Mouse (Mus musculus) lung, adult 2 months (tissue): ENCODE data around the gene Rnf168. TPM values are rescaled to one million over a fixed set of nuclear protein-coding genes. Genes with fewer than 3 reads are reported as not detected.
"Not testable (repeated sequence)": the region's sequence is repeated elsewhere in the genome, so short reads cannot be mapped to it uniquely, and the experiment has no call there.

ENCODE experiments used
- DNase-seq: peaks from one replicate; pipeline ENCODE4 v3.0.0; 2022
- H3K4me1 ChIP-seq: fragments of 200-500 bp; 2 replicates; pipeline ENCODE4 v1.6.1; 2011; ENCODE audit warnings: low read length; ENCODE audit not compliant: control insufficient read depth, insufficient read depth
- H3K4me3 ChIP-seq: fragments of 200-500 bp; replicated peaks from 2 replicates; pipeline ENCODE3; 2011; ENCODE audit warnings: low read depth, mild to moderate bottlenecking, control low read depth, low read length; ENCODE audit errors: extremely low read depth
- CTCF ChIP-seq: fragments of 200-500 bp; IDR thresholded peaks from 2 replicates; pipeline ENCODE4 v1.5.1; 2011; ENCODE audit warnings: mild to moderate bottlenecking, low read length, control low read depth; ENCODE audit not compliant: insufficient read depth
- POLR2A ChIP-seq: fragments of 200-500 bp; IDR thresholded peaks from 2 replicates; pipeline ENCODE4 v1.6.1; 2011; ENCODE audit warnings: low read depth, mild to moderate bottlenecking, control low read depth, low read length, borderline replicate concordance; ENCODE audit errors: extremely low read depth
- WGBS: fragments of 180-500 bp; shearing (Covaris S2); methylation state at CpG from one replicate; pipeline ENCODE4 v1.1.7; 2018; 5-methylcytosine and 5-hydroxymethylcytosine counted together
- polyA plus RNA-seq: library from polyadenylated mRNA; depleted of rRNA; stranded (reverse); fragments of >200 nt; gene quantifications from 2 replicates; pipeline ENCODE4 v1.2.3, GENCODE M21; 2012; rRNA removed

The Rnf168 gene
- 8.2 and 12.0 TPM in 2 replicates for polyA plus RNA-seq

- peak; percentile 93 for DNase-seq
- peaks cover 11% of the 10 kb centered on the region for H3K4me1 ChIP-seq
- TF ChIP-seq CTCF: no peak
- peak; percentile 71; the same call in 1 of the 2 replicates for TF ChIP-seq POLR2A
- WGBS: under 1% methylated on average over 75 of the region's 75 CpGs
- H3K4me3 ChIP-seq: peak within 1 kb of the TSS; percentile 84
These were observed at the start of gene Rnf168 for GRCm38 (mm10) chr16:32277308-32278256. Gene Rnf168, plus strand, starts transcription at chr16:32277459.

DNA sequence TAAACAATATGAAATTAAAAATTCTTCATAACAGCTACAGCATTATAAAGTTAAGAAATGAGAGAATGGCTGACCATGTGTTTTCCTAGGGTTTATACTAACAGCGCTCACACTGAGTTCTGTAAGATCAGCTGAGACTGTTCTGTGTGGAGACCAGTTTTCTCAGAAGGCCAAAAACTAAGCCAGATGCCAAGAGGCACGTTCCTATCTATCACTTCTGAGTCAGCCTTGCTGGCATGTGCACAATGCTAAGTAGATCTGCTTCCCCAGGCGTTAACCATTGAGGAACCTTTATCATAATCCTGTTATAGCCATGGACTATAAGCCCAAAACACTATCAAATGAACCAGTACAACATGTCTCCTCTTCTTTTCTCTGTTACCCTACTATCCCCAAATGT, 45.2 kb upstream of the Rnf168 start:
- not testable (repeated sequence) for H3K4me3 ChIP-seq, DNase-seq, H3K4me1 ChIP-seq
- 45% methylated on average over 3 of the region's 3 CpGs for WGBS

DNA sequence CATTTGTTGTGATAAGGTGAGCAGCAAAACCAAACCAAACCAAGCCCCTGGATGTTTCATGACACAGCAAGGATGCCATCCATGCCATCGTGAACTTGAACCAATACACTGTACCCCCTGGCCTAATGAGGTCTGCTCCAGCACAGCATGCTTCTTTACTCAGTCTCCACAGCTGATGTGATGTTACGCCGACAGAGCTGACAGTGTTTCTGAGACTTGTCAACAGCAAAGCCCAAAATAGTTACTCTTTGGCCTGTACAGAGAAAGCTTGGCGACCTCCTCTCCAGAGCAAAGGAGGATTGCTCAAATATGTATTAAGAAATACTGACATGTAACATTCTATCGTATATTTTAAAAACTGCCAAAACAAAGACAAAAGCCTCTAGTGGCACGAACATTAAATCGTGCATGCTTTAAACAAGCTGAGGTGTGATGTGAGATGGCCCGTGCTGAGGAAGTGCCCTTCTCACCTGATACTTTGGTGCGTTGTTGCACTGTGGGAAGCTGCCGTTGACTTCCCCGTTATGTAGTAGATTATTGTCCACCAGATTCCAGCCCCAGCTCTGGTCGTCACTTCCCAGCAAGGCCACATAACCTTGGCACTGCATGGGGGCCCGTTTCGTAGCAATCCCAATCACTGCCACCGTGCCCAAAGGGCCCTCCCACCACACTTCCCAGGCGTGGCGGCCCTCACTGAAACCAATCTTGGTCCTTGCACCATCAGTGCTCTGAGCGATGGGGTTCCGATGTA, 39.2 kb upstream of the Rnf168 start:
- TF ChIP-seq CTCF: no peak
- TF ChIP-seq POLR2A: no peak
- no peak overlapping the region for H3K4me3 ChIP-seq
- H3K4me1 ChIP-seq: 0 out of 2 replicates have a peak, but pooled peaks cover 2% of the 10 kb centered on the region
- peak; percentile 6 for DNase-seq
- WGBS: 75% methylated on average over 19 of the region's 19 CpGs

GRCm38 (mm10) chr16:32239428-32240312, 37.6 kb upstream of the Rnf168 start:
- Histone ChIP-seq H3K4me3 (no peak overlapping the region), H3K4me1 (0 out of 2 replicates have a peak, but pooled peaks cover 2% of the 10 kb centered on the region)
- DNase-seq: no peak
- 91% methylated on average over 2 of the region's 2 CpGs for WGBS
- TF ChIP-seq POLR2A (no peak), CTCF (no peak)

- H3K4me3 ChIP-seq: no peak overlapping the region
- DNase-seq: no peak
- peaks cover 2% of the 10 kb centered on the region; the same call in 1 of the 2 replicates for H3K4me1 ChIP-seq
- TF ChIP-seq POLR2A: no peak
- TF ChIP-seq CTCF: no peak
- WGBS: 76% methylated on average over 3 of the region's 3 CpGs
These were observed 33.4 kb upstream of the Rnf168 start for GRCm38 (mm10) chr16:32243901-32244300.

DNA sequence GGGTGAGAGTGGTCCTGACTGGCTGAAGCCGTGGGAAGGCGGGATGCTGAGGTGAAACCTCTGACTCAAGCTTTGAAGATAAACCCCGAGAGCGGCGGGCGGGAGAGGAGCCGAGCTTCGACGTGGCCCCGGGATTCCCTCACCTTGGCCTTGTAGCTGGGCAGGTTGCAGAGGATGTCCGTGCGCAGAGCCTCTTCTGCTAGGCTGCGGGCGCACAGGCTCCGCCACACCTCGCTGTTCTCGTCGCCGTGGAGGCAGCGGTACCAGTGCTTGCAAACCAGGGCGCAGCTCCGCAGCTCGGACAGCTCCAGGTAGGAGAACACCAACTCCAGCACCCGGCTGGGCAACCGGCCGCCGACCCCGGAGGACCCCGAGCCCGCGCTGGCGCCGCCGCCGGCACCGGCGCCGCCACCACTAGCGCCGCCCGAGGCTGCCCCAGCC, 30.9 kb upstream of the Rnf168 start:
- under 1% methylated on average over 41 of the region's 41 CpGs for WGBS

GRCm38 (mm10) chr16:32246952-32247370, 30.3 kb upstream of the Rnf168 start, which contains the start of the genes Fbxo45 and Wdr53:
Gene Fbxo45, minus strand, starts transcription at chr16:32247158.
Gene Wdr53, plus strand, starts transcription at chr16:32247227.
- TF ChIP-seq POLR2A (peak; percentile 89), CTCF (no peak)
- WGBS: 1% methylated on average over 47 of the region's 48 CpGs
- DNase-seq: peak; percentile 96
- Histone ChIP-seq H3K4me1 (no peaks in the 10 kb centered on the region; the same call in 1 of the 2 replicates), H3K4me3 (peak within 1 kb of the TSS; percentile 77)

More for the DNA sequence above, 30.9 kb upstream of the Rnf168 start:
- H3K4me3 ChIP-seq: peak overlapping the region; percentile 58
- no peaks in the 10 kb centered on the region; the same call in 1 of the 2 replicates for H3K4me1 ChIP-seq
- TF ChIP-seq POLR2A (no peak), CTCF (no peak)
- DNase-seq: peak; percentile 52

- not testable (repeated sequence) for DNase-seq, H3K4me3 ChIP-seq, H3K4me1 ChIP-seq
- WGBS: 92% methylated on average over 2 of the region's 2 CpGs
These were observed 13.0 kb upstream of the Rnf168 start for GRCm38 (mm10) chr16:32264225-32264624.

- DNase-seq: no peak
- WGBS: 81% methylated on average over 11 of the region's 11 CpGs
These were observed 6.0 kb upstream of the Rnf168 start, which contains the start of gene Smco1 for GRCm38 (mm10) chr16:32271291-32271690. Gene Smco1, plus strand, starts transcription at chr16:32271468.

More at GRCm38 (mm10) chr16:32271291-32271690, 6.0 kb upstream of the Rnf168 start, which contains the start of gene Smco1:
- Histone ChIP-seq H3K4me1 (no peaks in the 10 kb centered on the region), H3K4me3 (no peak within 1 kb of the TSS)
- TF ChIP-seq POLR2A (no peak), CTCF (no peak)
